Comparison of ENCODE assay signal across 23 mouse cellular contexts in genomic region chr1:133027126-133027525, GRCm38 (mm10). TPM values are rescaled to one million over a fixed set of nuclear protein-coding genes. Genes with fewer than 3 reads are reported as not detected.
DNase-seq lines count a peak whose midpoint lies in the region; ATAC-seq and TF ChIP-seq lines count a peak whose summit lies in the region.
"Had no signal": no experiment of that assay in that cellular context is flagged by ENCODE, and none has a peak within 500 bp of the region (broad histone marks: within the 10 kb centered on the region; RNA-seq: fewer than 3 reads in every experiment).

No protein-coding gene starts in this region.

- H3K4me3 ChIP-seq in liver, embryonic 11.5 days (ENCODE audit: low read depth, low read length): no peak overlapping the region
- H3K4me3 ChIP-seq in liver, postnatal 0 days (ENCODE audit: low read depth, low read length): no peak overlapping the region
- H3K4me3 ChIP-seq in midbrain, embryonic 11.5 days (ENCODE audit: low read depth, low read length): no peak overlapping the region
- H3K4me3 ChIP-seq in midbrain, postnatal 0 days (ENCODE audit: low read depth, low read length): no peak overlapping the region
- no peak overlapping the region for H3K4me3 ChIP-seq in ES-Bruce4 (ENCODE audit: low read depth, low read length)
- H3K4me3 ChIP-seq in liver, embryonic 13.5 days (replicated peaks): no peak overlapping the region
- no peak overlapping the region for H3K4me3 ChIP-seq in forebrain, embryonic 12.5 days (replicated peaks)
- H3K4me3 ChIP-seq: embryonic facial prominence, embryonic 10.5 days; embryonic facial prominence, embryonic 12.5 days had no signal

- H3K27me3 ChIP-seq in liver, embryonic 11.5 days (replicated peaks; ENCODE audit: control insufficient read depth, insufficient read depth, low read length): no peaks in the 10 kb centered on the region
- no peaks in the 10 kb centered on the region for H3K27me3 ChIP-seq in liver, postnatal 0 days (ENCODE audit: insufficient read depth, low read length)
- H3K27me3 ChIP-seq in midbrain, embryonic 11.5 days (ENCODE audit: control insufficient read depth, insufficient read depth, low read length): no peaks in the 10 kb centered on the region
- no peaks in the 10 kb centered on the region for H3K27me3 ChIP-seq in midbrain, postnatal 0 days (ENCODE audit: insufficient read depth, low read length)
- H3K27me3 ChIP-seq in ES-Bruce4 (ENCODE audit: control insufficient read depth, insufficient read depth, low read length, poor library complexity, severe bottlenecking): no peaks in the 10 kb centered on the region
- no peaks in the 10 kb centered on the region for H3K27me3 ChIP-seq in liver, embryonic 13.5 days
- H3K27me3 ChIP-seq in forebrain, embryonic 12.5 days: no peaks in the 10 kb centered on the region
- H3K27me3 ChIP-seq: embryonic facial prominence, embryonic 12.5 days; Patski had no signal

- TF ChIP-seq CTCF in liver, postnatal 0 days (IDR thresholded peaks at IDR 0.05; ENCODE audit: low read depth): no peak
- TF ChIP-seq CTCF in midbrain, postnatal 0 days (IDR thresholded peaks at IDR 0.05): no peak
- no peak for TF ChIP-seq CTCF in ES-Bruce4 (IDR thresholded peaks at IDR 0.05; ENCODE audit: low read depth, low read length)

- H3K4me1 ChIP-seq in liver, embryonic 11.5 days (replicated peaks; ENCODE audit: control insufficient read depth, insufficient read depth, low read length): peaks cover 8% of the 10 kb centered on the region
- peaks cover 24% of the 10 kb centered on the region for H3K4me1 ChIP-seq in liver, postnatal 0 days (ENCODE audit: insufficient read depth)
- peaks cover 6% of the 10 kb centered on the region for H3K4me1 ChIP-seq in midbrain, embryonic 11.5 days (ENCODE audit: control insufficient read depth, insufficient read depth, low read length)
- no peaks in the 10 kb centered on the region for H3K4me1 ChIP-seq in midbrain, postnatal 0 days (ENCODE audit: insufficient read depth, low read length)
- no peaks in the 10 kb centered on the region for H3K4me1 ChIP-seq in ES-Bruce4 (ENCODE audit: control insufficient read depth, insufficient read depth, low read length)
- H3K4me1 ChIP-seq in liver, embryonic 13.5 days (replicated peaks): peaks cover 38% of the 10 kb centered on the region
- peaks cover 9% of the 10 kb centered on the region for H3K4me1 ChIP-seq in forebrain, embryonic 12.5 days

- no peak for TF ChIP-seq POLR2A in ES-Bruce4 (IDR thresholded peaks at IDR 0.05; ENCODE audit: insufficient read depth, low read length)

- H3K9ac ChIP-seq in liver, embryonic 11.5 days (ENCODE audit: low read depth, low read length): no peak overlapping the region
- no peak overlapping the region for H3K9ac ChIP-seq in liver, postnatal 0 days (replicated peaks)
- H3K9ac ChIP-seq in midbrain, embryonic 11.5 days (ENCODE audit: low read length): no peak overlapping the region
- no peak overlapping the region for H3K9ac ChIP-seq in midbrain, postnatal 0 days (replicated peaks; ENCODE audit: low read length, poor library complexity, severe bottlenecking)
- H3K9ac ChIP-seq in ES-Bruce4 (ENCODE audit: low read depth, poor library complexity, severe bottlenecking): 0 out of 2 replicates have a peak overlapping the region, but pooled peaks have one; percentile 36
- no peak overlapping the region for H3K9ac ChIP-seq in liver, embryonic 13.5 days
- H3K9ac ChIP-seq in forebrain, embryonic 12.5 days: no peak overlapping the region
- H3K9ac ChIP-seq: embryonic facial prominence, embryonic 12.5 days had no signal

- no peak overlapping the region for H3K4me2 ChIP-seq in liver, embryonic 11.5 days
- H3K4me2 ChIP-seq in liver, postnatal 0 days (ENCODE audit: low read depth, low read length): no peak overlapping the region
- no peak overlapping the region for H3K4me2 ChIP-seq in midbrain, embryonic 11.5 days
- H3K4me2 ChIP-seq in midbrain, postnatal 0 days (ENCODE audit: low read depth, low read length, poor library complexity, severe bottlenecking): no peak overlapping the region
- no peak overlapping the region for H3K4me2 ChIP-seq in liver, embryonic 13.5 days
- no peak overlapping the region for H3K4me2 ChIP-seq in forebrain, embryonic 12.5 days
- H3K4me2 ChIP-seq: embryonic facial prominence, embryonic 12.5 days had no signal

- H3K9me3 ChIP-seq in liver, embryonic 11.5 days (ENCODE audit: control insufficient read depth, low read length): no peaks in the 10 kb centered on the region
- H3K9me3 ChIP-seq in liver, postnatal 0 days (ENCODE audit: low read length): no peaks in the 10 kb centered on the region
- H3K9me3 ChIP-seq in midbrain, embryonic 11.5 days (ENCODE audit: control insufficient read depth, low read length): no peaks in the 10 kb centered on the region
- H3K9me3 ChIP-seq in midbrain, postnatal 0 days (ENCODE audit: low read length): no peaks in the 10 kb centered on the region
- H3K9me3 ChIP-seq in ES-Bruce4 (replicated peaks; ENCODE audit: control insufficient read depth, insufficient read depth, low read length, poor library complexity, severe bottlenecking): no peaks in the 10 kb centered on the region
- H3K9me3 ChIP-seq in liver, embryonic 13.5 days (replicated peaks): no peaks in the 10 kb centered on the region
- H3K9me3 ChIP-seq in forebrain, embryonic 12.5 days: no peaks in the 10 kb centered on the region
- H3K9me3 ChIP-seq: embryonic facial prominence, embryonic 10.5 days; embryonic facial prominence, embryonic 12.5 days; G1E had no signal

- 91% methylated on average over 2 of the region's 2 CpGs for WGBS in liver, embryonic 11.5 days
- WGBS in liver, postnatal 0 days (ENCODE audit: insufficient replicate concordance): 95% methylated on average over 2 of the region's 2 CpGs
- WGBS in midbrain, embryonic 11.5 days: 94% methylated on average over 2 of the region's 2 CpGs
- 95% methylated on average over 2 of the region's 2 CpGs for WGBS in midbrain, postnatal 0 days
- WGBS in liver, embryonic 13.5 days (ENCODE audit: insufficient replicate concordance): 84% methylated on average over 2 of the region's 2 CpGs
- WGBS in forebrain, embryonic 12.5 days: 97% methylated on average over 2 of the region's 2 CpGs

- H3K27ac ChIP-seq in liver, embryonic 11.5 days (ENCODE audit: low read depth, low read length): no peak overlapping the region
- no peak overlapping the region for H3K27ac ChIP-seq in liver, postnatal 0 days (ENCODE audit: low read depth)
- H3K27ac ChIP-seq in midbrain, embryonic 11.5 days (ENCODE audit: low read depth, low read length): no peak overlapping the region
- H3K27ac ChIP-seq in midbrain, postnatal 0 days (ENCODE audit: low read depth, low read length): no peak overlapping the region
- H3K27ac ChIP-seq in ES-Bruce4 (ENCODE audit: insufficient read depth, low read length): peak overlapping the region; percentile 26; the same call in 1 of the 2 replicates
- peak overlapping the region; percentile 67; the same call in 1 of the 2 replicates for H3K27ac ChIP-seq in liver, embryonic 13.5 days
- no peak overlapping the region for H3K27ac ChIP-seq in forebrain, embryonic 12.5 days
- H3K27ac ChIP-seq: embryonic facial prominence, embryonic 10.5 days; embryonic facial prominence, embryonic 12.5 days had no signal

- peak; percentile 25 for DNase-seq in liver, embryonic 11.5 days (ENCODE audit: low spot score)
- DNase-seq in liver, postnatal 0 days: no peak
- DNase-seq in midbrain, embryonic 11.5 days (ENCODE audit: low spot score, missing footprints): peak; percentile 76
- no peak for DNase-seq in midbrain, postnatal 0 days (ENCODE audit: low spot score)
- DNase-seq in liver, embryonic 13.5 days: no peak
- DNase-seq: adrenal gland, adult 8-10 months; adrenal gland, postnatal 14 days; adrenal gland, postnatal 36 days; cerebellum, adult 11-12 months; cerebellum, adult 2 months; cerebellum, adult 9-10 months; cerebellum, postnatal 10 days; cerebellum, postnatal 25 days had no signal

- TF ChIP-seq EP300 in liver, postnatal 0 days (IDR thresholded peaks at IDR 0.05; ENCODE audit: low read depth): no peak
- TF ChIP-seq EP300 in ES-Bruce4 (IDR thresholded peaks at IDR 0.05; ENCODE audit: insufficient read depth, low read depth, low read length): no peak

- ATAC-seq in liver, embryonic 11.5 days (replicated peaks; ENCODE audit: low FRiP score): no peak
- no peak for ATAC-seq in liver, postnatal 0 days
- ATAC-seq in midbrain, embryonic 11.5 days (ENCODE audit: low FRiP score): no peak
- no peak for ATAC-seq in midbrain, postnatal 0 days (ENCODE audit: low FRiP score)
- ATAC-seq in liver, embryonic 13.5 days (ENCODE audit: low read depth): no peak
- ATAC-seq in forebrain, embryonic 12.5 days (ENCODE audit: low FRiP score): no peak
- ATAC-seq in megakaryocyte progenitor cell, adult 5-6 weeks (replicated peaks; ENCODE audit: poor library complexity): no peak
- ATAC-seq: activated CD4-positive, CD25-positive, alpha-beta regulatory T cell, adult 4 months; forebrain, embryonic 14.5 days; forebrain, embryonic 16.5 days; Patski had no signal

- no peaks in the 10 kb centered on the region; the same call in 1 of the 2 replicates for H3K36me3 ChIP-seq in liver, embryonic 11.5 days (ENCODE audit: control insufficient read depth, insufficient read depth, low read length)
- no peaks in the 10 kb centered on the region for H3K36me3 ChIP-seq in liver, postnatal 0 days (replicated peaks; ENCODE audit: insufficient read depth, low read length)
- no peaks in the 10 kb centered on the region for H3K36me3 ChIP-seq in midbrain, embryonic 11.5 days (ENCODE audit: control insufficient read depth, insufficient read depth, low read length)
- no peaks in the 10 kb centered on the region for H3K36me3 ChIP-seq in midbrain, postnatal 0 days (ENCODE audit: insufficient read depth, low read length)
- H3K36me3 ChIP-seq in ES-Bruce4 (ENCODE audit: control insufficient read depth, insufficient read depth, low read length, poor library complexity, severe bottlenecking): peaks cover under 1% of the 10 kb centered on the region; the same call in 1 of the 2 replicates
- peaks cover under 1% of the 10 kb centered on the region; the same call in 1 of the 2 replicates for H3K36me3 ChIP-seq in liver, embryonic 13.5 days
- H3K36me3 ChIP-seq in forebrain, embryonic 12.5 days (replicated peaks): no peaks in the 10 kb centered on the region
- H3K36me3 ChIP-seq: embryonic facial prominence, embryonic 12.5 days had no signal

RNA-seq across cellular contexts. Expression of gene Mdm4, which starts 3.2 kb away (rescaled TPM):
- 40.6 and 41.9 TPM in 2 replicates for polyA plus RNA-seq in liver, embryonic 11.5 days (2014; fragmentation: Nextera tagmentation; extraction: Ambion mirVana)
- 5.8 and 9.0 TPM in 2 replicates for polyA plus RNA-seq in liver, postnatal 0 days (2015; fragmentation: Nextera tagmentation; extraction: Ambion mirVana)
- polyA plus RNA-seq in midbrain, embryonic 11.5 days (2014; fragmentation: Nextera tagmentation; extraction: Ambion mirVana): 36.5 TPM in 2 replicates
- 54.4 and 84.5 TPM in 2 replicates for total RNA-seq in midbrain, postnatal 0 days (2014; rRNA removed)
- 28.2 and 28.9 TPM in 2 replicates for polyA plus RNA-seq in midbrain, postnatal 0 days (2015; fragmentation: Nextera tagmentation; extraction: Ambion mirVana)
- polyA plus RNA-seq in ES-Bruce4 (2011; ENCODE audit: insufficient read depth, insufficient read length, low read depth, missing spikeins): 484 and 490 TPM in 2 replicates
- polyA plus RNA-seq in liver, embryonic 13.5 days (2015; fragmentation: Nextera tagmentation; extraction: Ambion mirVana): 16.6 and 16.8 TPM in 2 replicates
- polyA plus RNA-seq in forebrain, embryonic 12.5 days (2016; fragmentation: Nextera tagmentation; extraction: Ambion mirVana): 52.8 and 53.1 TPM in 2 replicates
- total RNA-seq in megakaryocyte progenitor cell, adult 5-6 weeks (2015): 65.0 and 85.1 TPM in 2 replicates
- total RNA-seq in megakaryocyte progenitor cell, adult 5-6 weeks (2017): 105 and 121 TPM in 2 replicates

RNA-seq across cellular contexts. Expression of gene Pik3c2b, which starts 18.3 kb away (rescaled TPM):
- 3.4 and 3.5 TPM in 2 replicates for polyA plus RNA-seq in liver, embryonic 11.5 days (2014; fragmentation: Nextera tagmentation; extraction: Ambion mirVana)
- 0.83 and 1.00 TPM in 2 replicates for polyA plus RNA-seq in liver, postnatal 0 days (2015; fragmentation: Nextera tagmentation; extraction: Ambion mirVana)
- 15.5 and 16.3 TPM in 2 replicates for polyA plus RNA-seq in midbrain, embryonic 11.5 days (2014; fragmentation: Nextera tagmentation; extraction: Ambion mirVana)
- total RNA-seq in midbrain, postnatal 0 days (2014; rRNA removed): 21.3 and 28.5 TPM in 2 replicates
- polyA plus RNA-seq in midbrain, postnatal 0 days (2015; fragmentation: Nextera tagmentation; extraction: Ambion mirVana): 8.4 and 9.2 TPM in 2 replicates
- 6.0 and 6.4 TPM in 2 replicates for polyA plus RNA-seq in ES-Bruce4 (2011; ENCODE audit: insufficient read depth, insufficient read length, low read depth, missing spikeins)
- polyA plus RNA-seq in liver, embryonic 13.5 days (2015; fragmentation: Nextera tagmentation; extraction: Ambion mirVana): 0.82 and 1.2 TPM in 2 replicates
- polyA plus RNA-seq in forebrain, embryonic 12.5 days (2016; fragmentation: Nextera tagmentation; extraction: Ambion mirVana): 21.3 and 22.0 TPM in 2 replicates
- total RNA-seq in megakaryocyte progenitor cell, adult 5-6 weeks (2015): 1.8 and 2.6 TPM in 2 replicates
- total RNA-seq in megakaryocyte progenitor cell, adult 5-6 weeks (2017): 1.5 and 1.7 TPM in 2 replicates
- polyA plus RNA-seq: G1E had no signal

Comparison
In these comparisons a context has a peak if more than half of its experiments do, and no peak if none do; other contexts are left out.
1. DNase-seq: peak in liver, embryonic 11.5 days (single experiment) and midbrain, embryonic 11.5 days (single experiment); none in liver, postnatal 0 days (single experiment), midbrain, postnatal 0 days (single experiment) and liver, embryonic 13.5 days (single experiment).
2. H3K27ac ChIP-seq: peak in ES-Bruce4 (single experiment) and liver, embryonic 13.5 days (single experiment); none in liver, embryonic 11.5 days (single experiment), liver, postnatal 0 days (single experiment), midbrain, embryonic 11.5 days (single experiment), midbrain, postnatal 0 days (single experiment) and forebrain, embryonic 12.5 days (single experiment).